Mouse (Mus musculus) limb, embryonic 11.5 days (tissue): ENCODE data around the gene Paqr4. TPM values are rescaled to one million over a fixed set of nuclear protein-coding genes. Genes with fewer than 3 reads are reported as not detected.
"Not testable (repeated sequence)": the region's sequence is repeated elsewhere in the genome, so short reads cannot be mapped to it uniquely, and the experiment has no call there.

ENCODE experiments used
- ATAC-seq: fragments of 200-750 bp; cut with Nextera tagmentation; 2 replicates; pipeline ENCODE4 v1.8.0; 2017; ENCODE audit warnings: low read depth; ENCODE audit not compliant: insufficient number of reproducible peaks, low FRiP score, low TSS enrichment
- DNase-seq: peaks from one replicate; pipeline ENCODE4 v3.0.0-alpha.2; 2015; ENCODE audit warnings: low spot score
- H3K27ac ChIP-seq: fragments of 300-500 bp; sonication (generic); replicated peaks from 2 replicates; pipeline ENCODE4 v1.5.1; 2014; ENCODE audit warnings: low read depth, mild to moderate bottlenecking, low read length
- H3K27me3 ChIP-seq: fragments of 300-500 bp; sonication (generic); 2 replicates; pipeline ENCODE4 v1.6.1; 2014; ENCODE audit warnings: mild to moderate bottlenecking, low read length, mixed read lengths; ENCODE audit not compliant: control insufficient read depth, insufficient read depth
- H3K36me3 ChIP-seq: fragments of 300-500 bp; sonication (generic); 2 replicates; pipeline ENCODE4 v1.6.1; 2014; ENCODE audit warnings: mild to moderate bottlenecking, low read length, moderate library complexity, mixed read lengths; ENCODE audit not compliant: control insufficient read depth, insufficient read depth
- H3K4me1 ChIP-seq: fragments of 300-500 bp; sonication (generic); 2 replicates; pipeline ENCODE4 v1.6.1; 2014; ENCODE audit warnings: low read length, mixed read lengths; ENCODE audit not compliant: control insufficient read depth, insufficient read depth
- H3K4me2 ChIP-seq: fragments of 300-500 bp; sonication (generic); 2 replicates; pipeline ENCODE4 v1.6.1; 2014; ENCODE audit warnings: low read depth, mild to moderate bottlenecking, moderate library complexity; ENCODE audit not compliant: severe bottlenecking
- H3K4me3 ChIP-seq: fragments of 300-500 bp; sonication (generic); 2 replicates; pipeline ENCODE4 v1.5.1; 2014; ENCODE audit warnings: low read depth, low read length
- H3K9ac ChIP-seq: fragments of 300-500 bp; sonication (generic); 2 replicates; pipeline ENCODE4 v1.6.1; 2014; ENCODE audit warnings: mild to moderate bottlenecking, low read length
- H3K9me3 ChIP-seq: fragments of 300-500 bp; sonication (generic); 2 replicates; pipeline ENCODE4 v1.6.1; 2016; ENCODE audit warnings: low read length; ENCODE audit not compliant: control insufficient read depth
- WGBS: fragments of 180-500 bp; shearing (Covaris S2); extraction: QIAGEN DNeasy Blood & Tissue Kit; methylation state at CpG from one replicate; pipeline ENCODE4 v1.1.7; 2014; 5-methylcytosine and 5-hydroxymethylcytosine counted together
- polyA plus RNA-seq: library from polyadenylated mRNA; unstranded; fragments of >200 nt; fragmentation: Nextera tagmentation; extraction: Ambion mirVana; gene quantifications from 2 replicates; pipeline ENCODE4 v1.2.1, GENCODE M21; 2014

Gene Paqr4
- polyA plus RNA-seq, 1 experiment from 2014 or later = 7.7 TPM

GRCm38 (mm10) chr17:23776216-23776615 is 35.5 kb upstream of the Paqr4 start:
- Histone ChIP-seq H3K4me3 (no peak overlapping the region), H3K4me1 (no peaks in the 10 kb centered on the region), H3K36me3 (no peaks in the 10 kb centered on the region; the same call in 1 of the 2 replicates), H3K27ac (no peak overlapping the region), H3K9ac (no peak overlapping the region), H3K27me3 (no peaks in the 10 kb centered on the region), H3K4me2 (no peak overlapping the region), H3K9me3 (no peaks in the 10 kb centered on the region)
- no peak for ATAC-seq
- no peak for DNase-seq
- 81% methylated on average over 10 of the region's 10 CpGs for WGBS

GRCm38 (mm10) chr17:23774090-23774489 is 33.4 kb upstream of the Paqr4 start:
- Histone ChIP-seq H3K9ac (no peak overlapping the region), H3K4me2 (no peak overlapping the region), H3K4me3 (no peak overlapping the region), H3K27ac (no peak overlapping the region), H3K9me3 (no peaks in the 10 kb centered on the region), H3K4me1 (peaks cover 5% of the 10 kb centered on the region), H3K27me3 (no peaks in the 10 kb centered on the region), H3K36me3 (no peaks in the 10 kb centered on the region; the same call in none of the 2 replicates)
- 4% methylated on average over 12 of the region's 12 CpGs for WGBS
- ATAC-seq = 0 out of 2 replicates have a peak, but pooled peaks have one; percentile 36
- DNase-seq = peak; percentile 88

GRCm38 (mm10) chr17:23773676-23774075 is 33.0 kb upstream of the Paqr4 start:
- Histone ChIP-seq H3K4me1 (peaks cover 5% of the 10 kb centered on the region), H3K9ac (no peak overlapping the region), H3K9me3 (no peaks in the 10 kb centered on the region), H3K4me2 (no peak overlapping the region), H3K4me3 (no peak overlapping the region), H3K36me3 (no peaks in the 10 kb centered on the region; the same call in none of the 2 replicates), H3K27ac (no peak overlapping the region), H3K27me3 (no peaks in the 10 kb centered on the region)
- 75% methylated on average over 6 of the region's 6 CpGs for WGBS
- ATAC-seq (no peak), DNase-seq (no peak)

GRCm38 (mm10) chr17:23772219-23772556 is 31.5 kb upstream of the Paqr4 start:
- not testable (repeated sequence) for DNase-seq, ATAC-seq, H3K27ac ChIP-seq, H3K4me1 ChIP-seq, H3K4me2 ChIP-seq, H3K9me3 ChIP-seq, H3K4me3 ChIP-seq, H3K9ac ChIP-seq, H3K36me3 ChIP-seq, H3K27me3 ChIP-seq
- 83% methylated on average over 2 of the region's 2 CpGs for WGBS

GRCm38 (mm10) chr17:23771284-23772218 is 30.9 kb upstream of the Paqr4 start, which contains the start of gene Flywch1:
TSS of gene Flywch1 (minus strand) at chr17:23771602.
- Histone ChIP-seq H3K27ac (peak within 1 kb of the TSS; percentile 69; the same call in 1 of the 2 replicates), H3K4me3 (peak within 1 kb of the TSS; percentile 81), H3K9ac (peak within 1 kb of the TSS; percentile 91), H3K36me3 (no peaks in the 10 kb centered on the region; the same call in none of the 2 replicates), H3K4me2 (peak within 1 kb of the TSS; percentile 52), H3K4me1 (peaks cover 5% of the 10 kb centered on the region), H3K27me3 (no peaks in the 10 kb centered on the region), H3K9me3 (no peaks in the 10 kb centered on the region)
- 3% methylated on average over 58 of the region's 58 CpGs for WGBS
- peak; percentile 99 for DNase-seq
- ATAC-seq = peak; percentile 98

GRCm38 (mm10) chr17:23770896-23771283 is 30.2 kb upstream of the Paqr4 start:
- peaks cover 5% of the 10 kb centered on the region for H3K4me1 ChIP-seq
- WGBS = 1% methylated on average over 18 of the region's 19 CpGs
- H3K9me3 ChIP-seq = no peaks in the 10 kb centered on the region
- peak overlapping the region; percentile 81 for H3K4me3 ChIP-seq
- DNase-seq = no peak
- H3K27me3 ChIP-seq = no peaks in the 10 kb centered on the region
- no peak; the same call in 1 of the 2 replicates for ATAC-seq
- no peaks in the 10 kb centered on the region; the same call in 1 of the 2 replicates for H3K36me3 ChIP-seq
- H3K27ac ChIP-seq = peak overlapping the region; percentile 69; the same call in 1 of the 2 replicates
- H3K9ac ChIP-seq = peak overlapping the region; percentile 91
- H3K4me2 ChIP-seq = peak overlapping the region; percentile 52

- Histone ChIP-seq H3K4me1 (peaks cover 5% of the 10 kb centered on the region), H3K4me2 (peak overlapping the region; percentile 52), H3K4me3 (peak overlapping the region; percentile 81), H3K36me3 (no peaks in the 10 kb centered on the region; the same call in 1 of the 2 replicates), H3K27ac (no peak overlapping the region), H3K9me3 (no peaks in the 10 kb centered on the region), H3K27me3 (no peaks in the 10 kb centered on the region), H3K9ac (peak overlapping the region; percentile 91; the same call in 1 of the 2 replicates)
- 19% methylated on average over 2 of the region's 2 CpGs for WGBS
- ATAC-seq (no peak), DNase-seq (no peak)
Observed at GRCm38 (mm10) chr17:23770493-23770892, 29.8 kb upstream of the Paqr4 start.

GRCm38 (mm10) chr17:23762976-23763375 is 22.3 kb upstream of the Paqr4 start:
- ATAC-seq = no peak
- Histone ChIP-seq H3K4me1 (no peaks in the 10 kb centered on the region), H3K36me3 (peaks cover 23% of the 10 kb centered on the region), H3K4me2 (no peak overlapping the region), H3K27ac (no peak overlapping the region), H3K9me3 (no peaks in the 10 kb centered on the region), H3K4me3 (no peak overlapping the region), H3K9ac (no peak overlapping the region), H3K27me3 (no peaks in the 10 kb centered on the region)
- DNase-seq = no peak
- 96% methylated on average over 11 of the region's 11 CpGs for WGBS
